Mouse (Mus musculus) embryonic facial prominence, embryonic 15.5 days (tissue): ENCODE measurements around the gene Taok1. TPM values are rescaled to one million over a fixed set of nuclear protein-coding genes. Genes with fewer than 3 reads are reported as not detected.

Source experiments
- ATAC-seq: fragments of 200-750 bp; cut with Nextera tagmentation; 2 replicates; pipeline ENCODE4 v1.8.0; 2017; ENCODE audit warnings: low read depth, moderate TSS enrichment; ENCODE audit not compliant: insufficient number of reproducible peaks, low FRiP score, low TSS enrichment
- H3K27ac ChIP-seq: fragments of 300-500 bp; sonication (generic); replicated peaks from 2 replicates; pipeline ENCODE4 v1.5.1; 2015; ENCODE audit warnings: mild to moderate bottlenecking, inconsistent platforms
- H3K27me3 ChIP-seq: fragments of 300-500 bp; sonication (generic); 2 replicates; pipeline ENCODE4 v1.6.1; 2015; ENCODE audit warnings: inconsistent platforms
- H3K36me3 ChIP-seq: fragments of 300-500 bp; sonication (generic); 2 replicates; pipeline ENCODE4 v1.6.1; 2015; ENCODE audit warnings: mild to moderate bottlenecking, inconsistent platforms
- H3K4me1 ChIP-seq: fragments of 300-500 bp; sonication (generic); 2 replicates; pipeline ENCODE4 v1.6.1; 2015; ENCODE audit warnings: inconsistent platforms
- H3K4me2 ChIP-seq: fragments of 300-500 bp; sonication (generic); replicated peaks from 2 replicates; pipeline ENCODE4 v1.6.1; 2015; ENCODE audit warnings: mild to moderate bottlenecking, inconsistent platforms
- H3K4me3 ChIP-seq: fragments of 300-500 bp; sonication (generic); replicated peaks from 2 replicates; pipeline ENCODE4 v1.5.1; 2015; ENCODE audit warnings: mild to moderate bottlenecking, inconsistent platforms
- H3K9ac ChIP-seq: fragments of 300-500 bp; sonication (generic); 2 replicates; pipeline ENCODE4 v1.6.1; 2015; ENCODE audit warnings: inconsistent platforms
- H3K9me3 ChIP-seq: fragments of 300-500 bp; sonication (generic); replicated peaks from 2 replicates; pipeline ENCODE4 v1.6.1; 2016; ENCODE audit warnings: inconsistent platforms
- WGBS: fragments of 180-500 bp; shearing (Covaris S2); methylation state at CpG from one replicate; pipeline ENCODE4 v1.1.7; 2015; 5-methylcytosine and 5-hydroxymethylcytosine counted together
- polyA plus RNA-seq: library from polyadenylated mRNA; unstranded; fragments of >200 nt; fragmentation: Nextera tagmentation; extraction: Ambion mirVana; gene quantifications from 2 replicates; pipeline ENCODE4 v1.2.1, GENCODE M21; 2015

Gene Taok1
- polyA plus RNA-seq, 1 experiment from 2014 or later, result 13.7 TPM

GRCm38 (mm10) chr11:77506273-77506672 is 101.3 kb downstream of the Taok1 start:
- no peak for ATAC-seq
- Histone ChIP-seq H3K27me3 (no peaks in the 10 kb centered on the region), H3K9me3 (no peaks in the 10 kb centered on the region), H3K4me3 (no peak overlapping the region), H3K27ac (no peak overlapping the region), H3K9ac (no peak overlapping the region), H3K36me3 (peaks cover 63% of the 10 kb centered on the region), H3K4me1 (peaks cover 38% of the 10 kb centered on the region), H3K4me2 (no peak overlapping the region)
- 82% methylated on average over 14 of the region's 14 CpGs for WGBS

GRCm38 (mm10) chr11:77505291-77505980 is 102.2 kb downstream of the Taok1 start:
- H3K36me3 ChIP-seq, result peaks cover 70% of the 10 kb centered on the region

GRCm38 (mm10) chr11:77504377-77504776 is 103.2 kb downstream of the Taok1 start:
- 94% methylated on average over 19 of the region's 19 CpGs for WGBS
- no peak overlapping the region for H3K9ac ChIP-seq
- H3K4me1 ChIP-seq, result peaks cover 52% of the 10 kb centered on the region

More at GRCm38 (mm10) chr11:77505291-77505980, 102.2 kb downstream of the Taok1 start:
- Histone ChIP-seq H3K4me3 (no peak overlapping the region), H3K4me1 (peaks cover 41% of the 10 kb centered on the region), H3K27me3 (no peaks in the 10 kb centered on the region), H3K4me2 (no peak overlapping the region), H3K9ac (no peak overlapping the region), H3K9me3 (no peaks in the 10 kb centered on the region), H3K27ac (0 out of 2 replicates have a peak overlapping the region, but pooled peaks have one; percentile 22)
- no peak for ATAC-seq
- WGBS, result 86% methylated on average over 22 of the region's 22 CpGs

GRCm38 (mm10) chr11:77503511-77503910 is 104.1 kb downstream of the Taok1 start:
- Histone ChIP-seq H3K9ac (no peak overlapping the region), H3K4me2 (no peak overlapping the region), H3K36me3 (peaks cover 80% of the 10 kb centered on the region), H3K27ac (no peak overlapping the region; the same call in 1 of the 2 replicates), H3K4me1 (peaks cover 54% of the 10 kb centered on the region), H3K9me3 (no peaks in the 10 kb centered on the region), H3K27me3 (no peaks in the 10 kb centered on the region), H3K4me3 (no peak overlapping the region)
- peak; percentile 52 for ATAC-seq
- WGBS, result 61% methylated on average over 3 of the region's 3 CpGs

More at GRCm38 (mm10) chr11:77504377-77504776, 103.2 kb downstream of the Taok1 start:
- no peaks in the 10 kb centered on the region for H3K27me3 ChIP-seq
- ATAC-seq, result no peak
- 0 out of 2 replicates have a peak overlapping the region, but pooled peaks have one; percentile 35 for H3K27ac ChIP-seq
- H3K9me3 ChIP-seq, result no peaks in the 10 kb centered on the region
- H3K36me3 ChIP-seq, result peaks cover 75% of the 10 kb centered on the region
- no peak overlapping the region for H3K4me2 ChIP-seq
- H3K4me3 ChIP-seq, result no peak overlapping the region

- Histone ChIP-seq H3K4me3 (no peak overlapping the region), H3K27ac (no peak overlapping the region; the same call in 1 of the 2 replicates), H3K9me3 (no peaks in the 10 kb centered on the region), H3K4me1 (peaks cover 53% of the 10 kb centered on the region), H3K36me3 (peaks cover 79% of the 10 kb centered on the region), H3K4me2 (no peak overlapping the region), H3K27me3 (no peaks in the 10 kb centered on the region), H3K9ac (no peak overlapping the region)
- no peak for ATAC-seq
- 77% methylated on average over 6 of the region's 6 CpGs for WGBS
Observed at GRCm38 (mm10) chr11:77502481-77502880, 105.1 kb downstream of the Taok1 start.

- peaks cover 73% of the 10 kb centered on the region for H3K36me3 ChIP-seq
- H3K27me3 ChIP-seq, result no peaks in the 10 kb centered on the region
- no peaks in the 10 kb centered on the region for H3K9me3 ChIP-seq
- WGBS, result 88% methylated on average over 4 of the region's 4 CpGs
- no peak overlapping the region for H3K4me2 ChIP-seq
- H3K4me1 ChIP-seq, result peaks cover 53% of the 10 kb centered on the region
- no peak overlapping the region for H3K27ac ChIP-seq
- ATAC-seq, result no peak
- no peak overlapping the region for H3K9ac ChIP-seq
- no peak overlapping the region for H3K4me3 ChIP-seq
Observed at GRCm38 (mm10) chr11:77501971-77502370, 105.6 kb downstream of the Taok1 start.

- no peaks in the 10 kb centered on the region for H3K27me3 ChIP-seq
- H3K4me3 ChIP-seq, result no peak overlapping the region
- peaks cover 68% of the 10 kb centered on the region for H3K36me3 ChIP-seq
- no peak overlapping the region for H3K27ac ChIP-seq
- ATAC-seq, result no peak
- 22% methylated on average over 5 of the region's 5 CpGs for WGBS
- H3K4me1 ChIP-seq, result peaks cover 51% of the 10 kb centered on the region
- no peak overlapping the region for H3K4me2 ChIP-seq
- no peaks in the 10 kb centered on the region for H3K9me3 ChIP-seq
- no peak overlapping the region for H3K9ac ChIP-seq
Observed at GRCm38 (mm10) chr11:77501392-77501791, 106.2 kb downstream of the Taok1 start.

- peaks cover 56% of the 10 kb centered on the region for H3K4me1 ChIP-seq
- H3K27me3 ChIP-seq, result no peaks in the 10 kb centered on the region
- 0 out of 2 replicates have a peak overlapping the region, but pooled peaks have one; percentile 14 for H3K27ac ChIP-seq
- WGBS, result 74% methylated on average over 17 of the region's 17 CpGs
- H3K9ac ChIP-seq, result no peak overlapping the region
- no peaks in the 10 kb centered on the region for H3K9me3 ChIP-seq
- H3K4me2 ChIP-seq, result no peak overlapping the region
- no peak overlapping the region for H3K4me3 ChIP-seq
- peaks cover 60% of the 10 kb centered on the region for H3K36me3 ChIP-seq
- 0 out of 2 replicates have a peak, but pooled peaks have one; percentile 4 for ATAC-seq
Observed at GRCm38 (mm10) chr11:77500361-77501325, 107.0 kb downstream of the Taok1 start.

- H3K4me3 ChIP-seq, result no peak overlapping the region
- H3K36me3 ChIP-seq, result peaks cover 47% of the 10 kb centered on the region
- H3K27ac ChIP-seq, result no peak overlapping the region
- no peak for ATAC-seq
- no peaks in the 10 kb centered on the region for H3K9me3 ChIP-seq
- H3K9ac ChIP-seq, result no peak overlapping the region
- WGBS, result 80% methylated on average over 7 of the region's 7 CpGs
- H3K4me1 ChIP-seq, result peaks cover 69% of the 10 kb centered on the region
- no peaks in the 10 kb centered on the region for H3K27me3 ChIP-seq
- no peak overlapping the region for H3K4me2 ChIP-seq
Observed at GRCm38 (mm10) chr11:77499354-77499753, 108.3 kb downstream of the Taok1 start.

GRCm38 (mm10) chr11:77498261-77499139 is 109.1 kb downstream of the Taok1 start:
- ATAC-seq, result no peak
- 58% methylated on average over 12 of the region's 12 CpGs for WGBS
- H3K4me1 ChIP-seq, result peaks cover 71% of the 10 kb centered on the region
- H3K9me3 ChIP-seq, result no peaks in the 10 kb centered on the region
- H3K4me3 ChIP-seq, result no peak overlapping the region
- H3K4me2 ChIP-seq, result no peak overlapping the region
- no peaks in the 10 kb centered on the region for H3K27me3 ChIP-seq
- no peak overlapping the region for H3K27ac ChIP-seq
- no peak overlapping the region for H3K9ac ChIP-seq
- H3K36me3 ChIP-seq, result peaks cover 39% of the 10 kb centered on the region
